Mouse (Mus musculus): ENCODE measurements around the gene Ssr2. TPM values are rescaled to one million over a fixed set of nuclear protein-coding genes. Genes with fewer than 3 reads are reported as not detected.
"Not testable (repeated sequence)": the region's sequence is repeated elsewhere in the genome, so short reads cannot be mapped to it uniquely, and the experiment has no call there.

The Ssr2 gene
- polyA plus RNA-seq, 1 experiment from 2014 or later: 185 TPM

- H3K4me3 ChIP-seq: no peak overlapping the region
- H3K9ac ChIP-seq: no peak overlapping the region; the same call in 1 of the 2 replicates
- no peak overlapping the region for H3K4me2 ChIP-seq (replicated peaks)
- 0 out of 2 replicates have a peak overlapping the region, but pooled peaks have one; percentile 72 for H3K27ac ChIP-seq
- H3K27me3 ChIP-seq: no peaks in the 10 kb centered on the region
- peaks cover 18% of the 10 kb centered on the region for H3K4me1 ChIP-seq
- H3K9me3 ChIP-seq: no peaks in the 10 kb centered on the region
- H3K36me3 ChIP-seq: peaks cover 29% of the 10 kb centered on the region
- 23% methylated on average over 3 of the region's 3 CpGs for WGBS
- no peak for ATAC-seq (ENCODE audit: insufficient number of reproducible peaks, insufficient read depth, low FRiP score, low TSS enrichment)
These were observed 15.4 kb downstream of the Ssr2 start for GRCm38 (mm10) chr3:88591044-88591443.

GRCm38 (mm10) chr3:88591950-88592731 is 16.5 kb downstream of the Ssr2 start:
- H3K27me3 ChIP-seq: no peaks in the 10 kb centered on the region
- ATAC-seq (ENCODE audit: insufficient number of reproducible peaks, insufficient read depth, low FRiP score, low TSS enrichment): no peak
- H3K4me1 ChIP-seq: peaks cover 18% of the 10 kb centered on the region
- H3K4me2 ChIP-seq (replicated peaks): no peak overlapping the region
- no peak overlapping the region for H3K27ac ChIP-seq
- WGBS: 32% methylated on average over 9 of the region's 9 CpGs
- peaks cover 19% of the 10 kb centered on the region for H3K36me3 ChIP-seq
- no peak overlapping the region for H3K9ac ChIP-seq
- no peak overlapping the region for H3K4me3 ChIP-seq
- H3K9me3 ChIP-seq: no peaks in the 10 kb centered on the region

GRCm38 (mm10) chr3:88592942-88593576 is 17.4 kb downstream of the Ssr2 start:
- peaks cover 18% of the 10 kb centered on the region for H3K4me1 ChIP-seq
- H3K9me3 ChIP-seq: no peaks in the 10 kb centered on the region
- whole genome bisulfite sequencing: 67% methylated on average over 10 of the region's 10 CpGs
- no peak overlapping the region for H3K4me2 ChIP-seq (replicated peaks)
- ATAC-seq (ENCODE audit: insufficient number of reproducible peaks, insufficient read depth, low FRiP score, low TSS enrichment): no peak
- no peak overlapping the region for H3K27ac ChIP-seq
- H3K9ac ChIP-seq: no peak overlapping the region
- no peak overlapping the region for H3K4me3 ChIP-seq
- H3K36me3 ChIP-seq: peaks cover 10% of the 10 kb centered on the region
- H3K27me3 ChIP-seq: no peaks in the 10 kb centered on the region

GRCm38 (mm10) chr3:88593893-88594580 is 18.4 kb downstream of the Ssr2 start:
- ATAC-seq (ENCODE audit: insufficient number of reproducible peaks, insufficient read depth, low FRiP score, low TSS enrichment): 0 out of 2 replicates have a peak, but pooled peaks have one; percentile 23
- 61% methylated on average over 10 of the region's 10 CpGs for WGBS
- Histone ChIP-seq H3K4me3 (no peak overlapping the region), H3K9me3 (no peaks in the 10 kb centered on the region), H3K4me1 (peaks cover 18% of the 10 kb centered on the region), H3K27ac (no peak overlapping the region), H3K4me2 (replicated peaks) (no peak overlapping the region), H3K27me3 (no peaks in the 10 kb centered on the region), H3K9ac (no peak overlapping the region), H3K36me3 (0 out of 2 replicates have a peak, but pooled peaks cover 3% of the 10 kb centered on the region)

- H3K4me2 ChIP-seq (replicated peaks); H3K36me3 ChIP-seq; ATAC-seq (ENCODE audit: insufficient number of reproducible peaks, insufficient read depth, low FRiP score, low TSS enrichment); H3K9ac ChIP-seq; H3K4me1 ChIP-seq; H3K27ac ChIP-seq; H3K4me3 ChIP-seq; H3K27me3 ChIP-seq; H3K9me3 ChIP-seq: not testable (repeated sequence)
- 73% methylated on average over 4 of the region's 4 CpGs for WGBS
These were observed 20.9 kb downstream of the Ssr2 start for GRCm38 (mm10) chr3:88596547-88596946.

GRCm38 (mm10) chr3:88602466-88602865 is 26.8 kb downstream of the Ssr2 start:
- Histone ChIP-seq H3K27ac (no peak overlapping the region), H3K9ac (no peak overlapping the region), H3K9me3 (no peaks in the 10 kb centered on the region), H3K27me3 (no peaks in the 10 kb centered on the region), H3K4me1 (no peaks in the 10 kb centered on the region), H3K36me3 (no peaks in the 10 kb centered on the region), H3K4me3 (no peak overlapping the region), H3K4me2 (replicated peaks) (no peak overlapping the region)
- 82% methylated on average over 4 of the region's 4 CpGs for WGBS
- ATAC-seq (ENCODE audit: insufficient number of reproducible peaks, insufficient read depth, low FRiP score, low TSS enrichment): no peak

GRCm38 (mm10) chr3:88603714-88604161 is 28.1 kb downstream of the Ssr2 start:
- WGBS: 29% methylated on average over 6 of the region's 6 CpGs
- H3K27ac ChIP-seq: no peak overlapping the region
- H3K9me3 ChIP-seq: no peaks in the 10 kb centered on the region
- H3K4me2 ChIP-seq (replicated peaks): no peak overlapping the region
- no peaks in the 10 kb centered on the region for H3K36me3 ChIP-seq
- H3K27me3 ChIP-seq: no peaks in the 10 kb centered on the region
- peaks cover 4% of the 10 kb centered on the region; the same call in 1 of the 2 replicates for H3K4me1 ChIP-seq
- no peak for ATAC-seq (ENCODE audit: insufficient number of reproducible peaks, insufficient read depth, low FRiP score, low TSS enrichment)
- H3K4me3 ChIP-seq: no peak overlapping the region
- H3K9ac ChIP-seq: no peak overlapping the region

- Histone ChIP-seq H3K4me1 (peaks cover 4% of the 10 kb centered on the region; the same call in 1 of the 2 replicates), H3K9ac (no peak overlapping the region), H3K9me3 (no peaks in the 10 kb centered on the region), H3K27ac (no peak overlapping the region), H3K4me2 (replicated peaks) (no peak overlapping the region), H3K36me3 (no peaks in the 10 kb centered on the region), H3K4me3 (no peak overlapping the region), H3K27me3 (no peaks in the 10 kb centered on the region)
- no peak for ATAC-seq (ENCODE audit: insufficient number of reproducible peaks, insufficient read depth, low FRiP score, low TSS enrichment)
- 87% methylated on average over 7 of the region's 7 CpGs for WGBS
These were observed 29.2 kb downstream of the Ssr2 start for GRCm38 (mm10) chr3:88604863-88605262.

- 0 out of 2 replicates have a peak within 1 kb of the TSS, but pooled peaks have one; percentile 26 for H3K4me3 ChIP-seq
- H3K4me2 ChIP-seq (replicated peaks): peak within 1 kb of the TSS; percentile 62
- H3K9ac ChIP-seq; H3K27me3 ChIP-seq; H3K9me3 ChIP-seq; H3K36me3 ChIP-seq; H3K4me1 ChIP-seq; ATAC-seq (ENCODE audit: insufficient number of reproducible peaks, insufficient read depth, low FRiP score, low TSS enrichment); H3K27ac ChIP-seq: not testable (repeated sequence)
- 91% methylated on average over 2 of the region's 2 CpGs for WGBS
These were observed 30.0 kb downstream of the Ssr2 start, which contains the start of gene Arhgef2 for GRCm38 (mm10) chr3:88605666-88606065. Gene Arhgef2 (plus strand): TSS chr3:88605966.

GRCm38 (mm10) chr3:88607065-88607757 is 31.5 kb downstream of the Ssr2 start:
- no peak overlapping the region for H3K27ac ChIP-seq
- ATAC-seq (ENCODE audit: insufficient number of reproducible peaks, insufficient read depth, low FRiP score, low TSS enrichment): peak; percentile 79

GRCm38 (mm10) chr3:88607758-88608138 is 32.1 kb downstream of the Ssr2 start:
- H3K4me3 ChIP-seq: peak overlapping the region; percentile 26; the same call in 1 of the 2 replicates

More at GRCm38 (mm10) chr3:88607065-88607757, 31.5 kb downstream of the Ssr2 start:
- Histone ChIP-seq H3K4me1 (peaks cover 4% of the 10 kb centered on the region; the same call in 1 of the 2 replicates), H3K4me2 (replicated peaks) (peak overlapping the region; percentile 62), H3K4me3 (peak overlapping the region; percentile 26), H3K27me3 (no peaks in the 10 kb centered on the region), H3K36me3 (no peaks in the 10 kb centered on the region), H3K9ac (peak overlapping the region; percentile 48), H3K9me3 (no peaks in the 10 kb centered on the region)
- 1% methylated on average over 20 of the region's 20 CpGs for WGBS

More at GRCm38 (mm10) chr3:88607758-88608138, 32.1 kb downstream of the Ssr2 start:
- Histone ChIP-seq H3K27ac (no peak overlapping the region), H3K27me3 (no peaks in the 10 kb centered on the region), H3K36me3 (no peaks in the 10 kb centered on the region), H3K4me2 (replicated peaks) (peak overlapping the region; percentile 62), H3K4me1 (peaks cover 4% of the 10 kb centered on the region; the same call in 1 of the 2 replicates), H3K9ac (peak overlapping the region; percentile 7), H3K9me3 (no peaks in the 10 kb centered on the region)
- 18% methylated on average over 10 of the region's 10 CpGs for WGBS
- peak; percentile 29; the same call in 1 of the 2 replicates for ATAC-seq (ENCODE audit: insufficient number of reproducible peaks, insufficient read depth, low FRiP score, low TSS enrichment)

All from embryonic facial prominence, embryonic 12.5 days (tissue).